Mouse (Mus musculus): ENCODE measurements around the gene Daam2. TPM values are rescaled to one million over a fixed set of nuclear protein-coding genes. Genes with fewer than 3 reads are reported as not detected.

The Daam2 gene
- total RNA-seq (2021), result 10 to 100 TPM; 54.7 to 69.8 TPM

GRCm38 (mm10) chr17:49563830-49564470 lies at the start of gene Daam2:
TSS of gene Daam2 (minus strand) at chr17:49564343.
- peak; percentile 69 to 78 for DNase-seq

- no peak for DNase-seq
Observed at GRCm38 (mm10) chr17:49610296-49610695, 46.2 kb upstream of the Daam2 start.

- no peak for DNase-seq
Observed at GRCm38 (mm10) chr17:49607351-49608027, 43.3 kb upstream of the Daam2 start.

DNA sequence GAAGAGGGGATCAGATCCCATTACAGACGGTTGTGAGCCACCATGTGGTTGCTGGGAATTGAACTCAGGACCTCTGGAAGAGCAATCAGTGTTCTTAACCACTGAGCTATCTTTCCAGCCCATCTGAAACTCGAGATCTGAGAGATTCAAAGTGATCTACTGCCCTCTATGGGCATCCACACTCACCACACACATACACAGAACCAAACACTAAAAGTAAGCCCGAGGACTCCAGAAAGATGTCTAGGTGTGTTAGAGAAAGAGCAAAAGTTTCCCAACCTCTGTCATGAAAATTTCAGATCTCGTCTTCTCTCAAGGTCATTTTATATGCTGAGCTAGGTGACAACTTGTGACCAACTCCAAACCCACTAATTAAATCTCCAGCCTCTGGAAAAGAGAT lies 41.3 kb upstream of the Daam2 start:
- no peak for DNase-seq

GRCm38 (mm10) chr17:49590051-49590450 lies 25.9 kb upstream of the Daam2 start:
- no peak for DNase-seq

DNA sequence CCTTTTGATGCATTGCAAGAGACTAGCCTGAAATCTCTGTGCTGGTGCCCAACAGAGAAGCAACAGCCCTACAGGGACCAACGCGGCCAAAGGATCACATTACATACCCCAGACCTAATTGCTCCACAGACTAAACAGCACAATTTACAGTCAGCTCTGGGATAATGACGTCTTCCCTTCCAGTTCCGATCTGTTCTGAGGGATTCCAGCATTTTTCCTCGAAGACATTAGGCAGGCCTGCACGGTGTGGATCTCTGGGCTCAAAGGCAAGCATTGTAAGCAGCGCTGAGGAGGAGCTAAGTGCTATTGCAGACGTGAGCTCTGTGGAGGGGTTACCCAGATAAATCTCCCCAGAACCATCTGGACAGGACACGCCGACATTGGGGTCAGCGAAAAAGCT lies 18.3 kb upstream of the Daam2 start:
- DNase-seq, result no peak

DNA sequence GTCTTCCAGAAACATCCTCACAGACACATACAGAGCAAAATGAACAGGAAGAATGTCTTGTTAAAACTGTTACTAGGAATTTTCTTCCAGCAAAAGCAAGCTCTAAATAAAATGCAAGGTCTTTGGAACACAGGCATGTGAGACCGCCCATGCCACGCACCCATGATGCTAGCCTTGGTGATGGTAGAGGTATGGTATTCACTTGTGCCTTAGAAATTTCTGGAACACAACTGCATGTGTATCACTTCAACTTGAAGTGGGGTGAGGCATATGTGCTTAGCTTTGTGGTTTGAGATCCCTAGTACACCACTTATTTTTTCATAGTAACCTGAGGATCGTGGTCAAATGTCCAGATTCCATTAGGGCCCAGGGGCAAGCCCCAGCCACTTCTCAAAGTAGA lies 13.2 kb upstream of the Daam2 start:
- DNase-seq, result no peak

DNA sequence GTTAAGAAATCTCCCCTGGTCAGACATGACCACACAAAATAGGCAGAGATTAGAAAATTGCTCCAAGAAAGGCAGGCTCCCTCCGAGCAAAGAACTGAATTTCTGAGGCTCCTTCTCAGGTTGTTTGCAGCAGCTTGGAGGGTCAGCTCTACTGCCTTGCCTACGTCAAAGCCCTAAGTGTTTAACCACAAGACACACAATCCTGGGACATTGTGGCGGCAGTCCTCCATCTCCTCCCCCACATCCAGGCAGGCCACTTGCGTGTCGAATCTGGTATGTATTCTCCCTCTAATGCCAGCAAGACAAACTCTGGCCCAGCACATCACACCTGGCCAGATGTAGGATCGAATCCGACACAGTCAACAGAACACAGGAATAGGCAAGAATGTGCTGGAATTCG lies 4.6 kb upstream of the Daam2 start:
- DNase-seq, result no peak

- DNase-seq, result no peak
Observed at GRCm38 (mm10) chr17:49564489-49564888, 346 bp upstream of the Daam2 start.

DNA sequence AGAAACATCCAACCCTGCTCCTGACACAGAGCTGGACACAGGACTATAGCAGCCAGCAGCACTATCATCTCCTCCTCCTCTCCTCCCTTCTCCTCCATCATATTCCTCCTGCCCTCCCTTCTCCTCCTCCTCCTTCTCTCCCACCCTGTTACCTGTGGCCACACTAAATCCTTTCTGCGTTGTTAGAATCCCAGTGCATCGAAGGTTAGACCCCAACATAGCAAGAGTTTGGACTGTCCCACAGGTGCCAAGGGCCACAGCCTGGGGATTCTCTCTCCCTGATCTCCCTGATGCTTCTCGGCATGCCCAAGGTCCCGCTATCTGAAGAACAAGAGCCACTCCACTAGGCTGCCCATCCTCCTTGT lies 745 bp downstream of the Daam2 start:
- DNase-seq, result no peak

DNA sequence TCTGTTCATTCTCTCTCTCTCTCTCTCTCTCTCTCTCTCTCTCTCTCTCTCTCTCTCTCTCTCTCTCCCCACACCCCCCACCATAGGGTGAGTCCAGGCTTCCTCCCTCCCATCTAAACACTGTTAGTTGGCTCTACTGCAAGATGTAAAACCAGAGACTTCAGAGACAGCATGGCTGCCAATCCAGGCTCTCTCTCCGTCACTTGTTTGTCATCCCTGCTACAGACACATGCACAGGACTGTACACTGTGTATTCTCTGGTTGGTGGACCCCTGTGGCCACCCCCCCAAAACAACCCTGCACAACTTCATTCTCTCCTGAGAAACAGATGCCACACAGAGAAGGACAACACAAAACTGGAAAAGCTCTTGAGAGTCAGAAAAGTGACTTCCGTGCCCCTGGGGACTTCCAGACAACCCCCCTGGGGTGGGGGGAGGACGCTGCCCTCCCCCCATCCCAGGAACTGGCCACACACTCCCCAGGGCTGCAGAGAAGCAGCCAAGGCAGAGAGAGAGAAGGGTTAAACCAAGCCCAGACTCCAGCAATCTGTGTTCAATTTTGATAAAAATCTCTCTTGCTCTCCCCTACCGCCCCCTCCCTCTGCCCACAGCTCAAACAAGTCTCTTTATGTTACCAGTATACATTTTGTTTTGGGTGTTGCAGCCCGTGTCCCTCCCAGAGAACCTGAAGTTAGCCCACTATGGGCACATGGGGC lies 1.3 kb downstream of the Daam2 start:
- DNase-seq, result no peak

- no peak for DNase-seq
Observed at GRCm38 (mm10) chr17:49561985-49562384, 2.2 kb downstream of the Daam2 start.

GRCm38 (mm10) chr17:49559786-49560289 lies 4.3 kb downstream of the Daam2 start:
- DNase-seq, result no peak

GRCm38 (mm10) chr17:49556169-49556568 lies 8.0 kb downstream of the Daam2 start:
- DNase-seq, result no peak

DNA sequence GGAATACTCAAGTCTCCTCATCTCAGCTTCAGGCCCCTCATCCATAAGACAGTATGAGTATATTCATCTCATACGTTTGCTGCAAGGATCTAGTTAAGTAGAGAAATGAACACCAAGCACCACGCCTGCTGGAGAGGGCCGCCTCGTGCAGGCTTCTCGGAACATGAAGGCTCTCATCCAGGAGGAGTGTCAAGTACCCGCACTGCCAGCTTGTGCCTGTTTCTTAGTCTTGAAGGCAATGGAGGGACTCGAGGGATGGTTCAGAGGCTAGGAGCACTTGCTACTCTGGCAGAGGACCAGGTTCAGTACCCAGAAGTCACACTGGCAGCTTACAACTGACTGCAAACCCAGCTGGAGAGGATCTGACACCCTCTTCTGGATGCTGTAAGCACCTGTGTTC lies 12.2 kb downstream of the Daam2 start:
- no peak for DNase-seq

GRCm38 (mm10) chr17:49551465-49551864 lies 12.7 kb downstream of the Daam2 start:
- no peak for DNase-seq

GRCm38 (mm10) chr17:49545997-49546396 lies 18.1 kb downstream of the Daam2 start:
- DNase-seq, result no peak

DNA sequence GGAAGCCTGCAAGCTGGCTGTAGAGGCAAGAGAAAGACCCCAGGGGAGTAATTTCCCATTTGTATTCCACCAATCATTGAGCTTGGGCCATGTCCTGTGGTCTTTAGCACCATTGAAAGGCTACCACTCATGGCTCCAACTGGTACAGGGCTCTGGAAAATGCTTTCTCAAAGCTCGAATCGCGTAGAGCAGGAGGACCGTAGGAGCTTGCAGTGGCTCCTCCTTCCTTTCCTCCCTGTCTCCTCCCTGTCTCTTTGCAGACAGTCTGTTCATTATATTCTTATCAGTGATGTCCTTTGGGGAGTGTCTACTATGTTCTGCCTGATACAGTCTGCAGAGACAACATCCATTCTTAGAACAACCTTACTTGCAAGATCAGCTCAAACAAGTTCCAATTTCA lies 18.7 kb downstream of the Daam2 start:
- DNase-seq, result no peak

- DNase-seq, result no peak
Observed at GRCm38 (mm10) chr17:49544561-49544960, 19.6 kb downstream of the Daam2 start.

DNA sequence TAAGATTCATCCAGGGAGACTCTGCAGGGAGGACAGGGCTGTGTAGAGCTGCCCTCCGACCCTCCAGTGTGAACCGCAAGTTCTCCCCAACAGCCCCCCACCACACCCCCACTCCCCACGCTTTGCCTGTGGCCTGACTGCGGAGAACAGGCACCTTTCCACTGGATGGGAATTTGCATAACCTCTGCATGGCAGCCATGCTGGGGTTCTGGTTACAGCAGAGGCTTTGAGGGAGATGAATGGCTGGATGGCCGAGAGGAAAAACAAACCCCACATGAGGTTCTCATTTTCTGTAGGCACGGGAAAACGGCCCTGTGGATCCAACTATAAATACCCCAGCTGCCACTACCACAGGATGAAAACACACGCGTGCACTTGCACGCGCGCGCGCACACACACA lies 23.4 kb downstream of the Daam2 start:
- DNase-seq, result no peak

- DNase-seq, result peak; percentile 45 to 52
Observed at GRCm38 (mm10) chr17:49539204-49539603, 24.9 kb downstream of the Daam2 start.

GRCm38 (mm10) chr17:49535580-49535979 lies 28.6 kb downstream of the Daam2 start:
- no peak for DNase-seq

DNA sequence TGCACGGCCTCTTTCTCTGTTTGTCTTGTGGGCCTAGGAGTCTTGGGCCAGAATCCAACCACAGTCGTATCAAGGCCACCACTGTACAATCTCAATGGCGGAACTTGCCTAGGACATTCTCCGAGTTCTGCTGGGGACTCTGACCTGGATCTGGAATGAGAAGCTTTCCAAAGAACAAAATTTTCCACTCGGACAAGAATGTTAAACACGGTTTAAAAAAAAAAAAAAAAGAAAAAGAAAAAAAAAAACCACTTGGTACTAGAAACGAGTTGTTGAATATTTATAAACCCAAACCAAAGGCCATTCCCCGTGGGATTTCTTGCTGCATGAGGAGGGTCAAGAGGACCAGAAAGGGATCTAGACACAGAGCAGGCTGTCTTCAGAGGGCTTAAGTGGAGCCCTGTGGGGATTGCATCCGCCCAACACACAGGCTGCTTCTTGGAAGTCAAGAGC lies 29.9 kb downstream of the Daam2 start:
- no peak for DNase-seq

- peak in 1 of 2 experiments; percentile 31 for DNase-seq
Observed at GRCm38 (mm10) chr17:49531661-49532060, 32.5 kb downstream of the Daam2 start.
